Mouse (Mus musculus) c-Kit-positive CD71-negative TER-119-negative erythroid progenitor cells, embryonic 14.5 days (primary cell): ENCODE measurements around the gene Plxna4.

ENCODE experiments used
- DNase-seq: peaks from one replicate; pipeline ENCODE4 v3.0.0-alpha.2; 2013; ENCODE audit warnings: low read depth

The Plxna4 gene

DNA sequence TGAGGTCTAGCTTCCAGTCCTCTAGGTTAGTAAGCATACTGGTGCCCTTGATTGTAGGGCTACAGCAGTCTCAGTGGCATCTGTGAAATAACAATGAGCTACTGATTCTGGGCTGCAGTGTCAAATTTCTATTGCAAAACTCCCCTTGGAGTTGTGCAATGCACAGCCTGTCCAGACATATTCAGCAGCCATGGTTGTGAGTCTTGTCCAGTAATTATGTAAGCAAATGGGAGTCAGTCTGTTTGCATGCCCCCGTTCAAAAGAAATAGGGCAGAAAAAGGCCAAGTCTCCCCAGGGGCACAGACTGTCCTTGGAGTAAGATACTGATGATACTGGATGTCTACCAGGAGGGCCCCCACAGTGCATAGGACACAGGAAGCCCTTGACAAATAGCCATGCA lies 420.3 kb downstream of the Plxna4 start:
- DNase-seq = no peak

DNA sequence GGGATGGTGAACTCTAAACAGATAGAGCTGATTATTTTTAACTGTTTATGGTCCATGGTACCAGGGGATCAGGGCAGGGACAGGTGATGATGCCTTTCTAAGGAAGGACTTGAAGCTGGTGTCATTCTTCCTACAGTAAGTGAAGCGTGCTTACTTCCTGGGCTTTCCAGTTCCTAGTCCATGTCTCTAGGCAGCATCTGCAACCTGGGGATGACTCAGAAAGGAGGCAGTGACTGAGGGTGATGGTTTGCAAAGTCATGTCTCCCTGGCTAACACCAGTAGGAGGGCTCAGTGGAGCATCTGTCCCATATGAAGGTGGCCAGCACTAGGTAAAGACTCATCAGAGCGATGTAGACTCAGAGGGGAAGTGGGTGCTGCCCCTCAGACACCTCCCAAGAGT lies 427.6 kb downstream of the Plxna4 start:
- no peak for DNase-seq

DNA sequence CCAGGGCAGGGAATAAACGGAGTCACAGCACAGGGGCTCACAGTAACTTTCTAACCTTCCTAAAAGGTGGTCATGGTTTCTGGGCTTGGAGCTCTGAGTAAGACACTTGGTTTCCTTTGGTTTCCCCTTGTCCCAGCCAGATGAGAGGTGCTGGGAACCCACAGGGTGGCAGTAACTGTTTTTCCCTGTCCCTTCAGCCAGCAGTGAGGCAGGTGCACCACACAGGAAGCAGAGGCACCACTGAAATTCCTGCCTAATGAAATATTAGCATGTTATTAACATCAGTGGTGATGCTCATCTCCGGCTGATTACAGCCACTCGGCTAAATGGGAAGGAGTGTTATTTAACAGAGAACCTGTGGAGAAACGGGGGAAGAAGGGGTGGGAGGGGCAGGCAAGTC lies 428.1 kb downstream of the Plxna4 start:
- DNase-seq = no peak

DNA sequence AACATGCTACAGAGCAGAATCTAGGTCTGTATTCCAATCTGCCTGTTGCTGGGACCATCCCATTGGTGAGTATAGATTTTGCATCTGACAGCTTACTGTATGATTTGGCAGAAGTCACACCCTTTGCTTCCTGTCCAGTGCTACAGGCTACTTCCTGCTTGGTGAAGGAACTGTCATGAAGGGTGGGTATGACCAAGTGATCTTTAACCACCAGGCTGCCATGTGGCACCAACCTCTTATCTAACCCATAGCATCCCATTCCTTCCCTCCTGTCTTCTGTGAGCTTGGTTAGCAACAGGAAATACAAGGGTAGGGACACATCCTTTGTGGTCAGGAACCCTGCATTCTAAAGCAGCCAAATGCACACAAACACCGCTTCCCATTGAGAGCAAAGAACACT lies 429.6 kb downstream of the Plxna4 start:
- DNase-seq = peak; percentile 10

DNA sequence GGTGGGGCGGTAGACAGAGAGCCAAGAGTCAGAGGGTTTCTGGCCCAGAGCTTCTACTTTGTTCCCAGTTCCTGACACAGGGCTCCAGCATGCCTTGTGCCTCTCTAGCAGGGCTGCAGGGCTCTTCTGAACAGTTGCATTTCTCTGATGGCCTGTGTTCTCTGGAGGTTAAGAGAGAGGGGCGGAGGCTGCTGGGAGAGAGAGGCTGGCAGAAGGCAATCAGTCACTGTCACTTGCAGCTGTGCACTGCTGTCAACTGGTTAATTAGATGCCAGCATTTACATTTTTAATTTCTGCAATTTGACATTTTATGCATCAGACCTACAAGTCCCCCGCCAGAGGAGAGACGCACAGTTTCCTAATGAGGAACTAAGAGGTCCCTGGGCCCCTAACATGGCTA lies 434.8 kb downstream of the Plxna4 start:
- DNase-seq = no peak

DNA sequence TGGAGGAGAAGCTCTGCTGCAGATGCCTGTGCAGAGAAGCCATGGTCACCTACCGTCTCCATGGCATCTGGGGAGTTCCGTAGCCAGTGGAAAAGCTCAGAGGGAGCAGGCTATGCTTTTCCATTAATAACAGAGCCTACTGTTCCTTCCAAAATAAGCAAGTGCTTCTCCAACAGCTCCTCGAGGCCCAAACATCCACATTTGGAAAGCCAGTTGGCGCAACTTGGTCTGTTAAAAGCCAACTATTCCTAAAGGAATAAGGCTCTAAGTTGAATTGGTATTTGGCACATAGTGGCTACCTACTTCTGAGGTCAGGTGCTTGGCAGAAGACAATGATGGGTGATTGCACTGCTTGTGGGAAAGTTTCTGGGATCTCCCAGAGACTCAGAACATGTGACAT lies 437.2 kb downstream of the Plxna4 start:
- no peak for DNase-seq

DNA sequence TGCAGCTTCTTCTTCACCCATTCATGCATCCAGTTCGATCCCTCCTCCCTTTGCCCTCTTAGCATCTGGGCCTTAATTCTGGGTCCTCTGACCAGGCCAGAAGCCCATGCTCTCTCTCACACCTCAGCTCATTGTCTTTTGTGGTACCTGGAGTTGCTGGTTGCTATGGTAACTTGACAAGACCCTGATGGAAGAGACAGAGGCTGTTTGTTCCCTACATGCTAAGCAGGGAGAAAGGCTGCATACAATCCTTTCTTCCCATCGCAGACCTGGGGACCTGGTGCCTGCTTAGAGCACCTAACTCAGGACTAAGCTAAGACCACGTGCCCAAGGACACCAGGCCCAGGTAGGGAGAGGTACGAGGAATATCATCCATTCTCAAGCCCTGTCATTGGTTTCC lies 443.2 kb downstream of the Plxna4 start:
- DNase-seq = no peak

DNA sequence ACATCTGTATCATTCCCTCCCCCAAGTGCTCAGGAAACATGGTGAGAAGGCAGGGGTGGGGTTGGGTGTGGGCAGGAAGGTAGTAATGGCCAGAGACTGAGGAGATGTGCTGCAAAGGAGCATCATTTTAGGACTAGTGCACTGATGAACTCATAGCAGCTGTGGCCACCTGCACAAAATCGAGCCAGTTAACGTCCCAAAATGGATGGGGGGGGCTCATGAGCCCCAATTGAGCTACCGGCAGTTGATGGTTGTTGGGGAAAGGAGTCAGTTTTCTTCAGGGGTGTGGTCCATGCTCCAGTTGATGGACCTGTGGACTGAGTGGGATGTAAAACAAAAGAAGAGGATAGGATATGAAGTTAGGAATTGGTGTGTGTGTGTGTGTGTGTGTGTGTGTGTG lies 448.5 kb downstream of the Plxna4 start:
- no peak for DNase-seq

DNA sequence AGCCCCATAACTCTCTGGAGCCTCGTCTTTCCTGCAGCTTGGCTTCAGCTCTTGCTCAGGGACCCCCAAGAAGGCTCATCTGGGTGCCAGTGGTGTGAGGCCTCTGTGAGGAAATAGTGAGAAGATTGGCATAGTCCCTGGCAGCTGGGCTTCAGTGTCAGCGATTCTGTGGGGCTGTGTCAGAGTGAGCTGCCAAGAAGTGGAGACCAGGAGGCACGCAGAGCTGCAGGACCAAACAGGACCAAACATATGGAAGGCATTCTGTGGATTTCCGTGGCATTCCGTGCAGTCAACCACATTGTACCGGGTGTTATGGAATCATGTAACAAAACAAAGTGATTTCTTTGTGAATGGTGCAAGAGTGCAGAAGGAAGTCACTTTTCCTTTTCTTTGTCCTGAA lies 461.1 kb downstream of the Plxna4 start:
- no peak for DNase-seq

DNA sequence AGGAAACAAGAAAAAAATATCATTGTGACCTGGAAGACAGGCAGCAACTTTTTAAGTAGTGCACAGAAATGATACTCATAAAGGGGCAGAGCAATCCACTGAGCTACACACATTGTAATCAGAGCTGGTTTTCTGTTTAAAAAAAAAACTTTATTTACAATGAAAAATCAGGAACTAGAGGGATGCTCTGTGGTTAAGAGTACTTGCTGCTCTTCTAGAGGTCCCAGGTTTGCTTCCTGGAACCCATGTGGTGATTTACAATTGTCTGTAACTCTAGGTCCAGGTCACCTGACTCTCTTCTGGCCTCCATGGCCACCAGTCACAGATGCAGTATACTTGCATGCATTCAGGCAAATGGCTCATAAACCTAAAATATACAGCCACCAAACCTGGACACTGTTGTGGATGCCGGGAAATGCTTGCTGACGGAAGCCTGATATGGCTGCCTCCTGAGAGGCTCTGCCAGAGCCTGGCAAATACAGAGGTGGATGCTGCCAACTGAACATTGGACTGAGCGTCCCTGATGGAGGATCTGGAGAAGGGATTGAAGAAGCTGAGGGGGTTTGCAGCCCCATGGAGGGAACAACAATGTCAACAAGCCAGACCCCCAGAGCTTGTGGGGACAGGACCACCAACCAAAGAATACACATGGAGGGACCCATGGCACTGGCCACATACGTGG lies 465.3 kb downstream of the Plxna4 start:
- DNase-seq = no peak

DNA sequence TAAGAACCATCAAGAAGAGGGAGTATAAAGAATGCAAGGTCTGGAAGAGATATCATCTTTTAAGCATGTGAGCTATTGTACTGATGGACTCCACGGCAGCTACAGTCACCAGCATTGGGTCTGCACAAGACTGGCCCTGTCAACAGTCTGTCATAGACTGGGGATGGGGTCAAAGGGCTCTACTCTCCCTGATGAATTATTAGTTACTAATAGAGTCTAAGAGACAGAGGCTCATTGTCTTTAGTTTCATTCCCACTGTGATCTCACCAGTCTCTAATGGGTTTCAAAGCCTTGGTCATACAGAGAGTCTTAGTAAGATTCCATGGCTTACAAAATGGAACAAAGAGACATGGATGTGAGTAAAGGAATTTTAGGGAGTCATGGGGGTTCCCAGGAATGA lies 467.1 kb downstream of the Plxna4 start:
- no peak for DNase-seq

DNA sequence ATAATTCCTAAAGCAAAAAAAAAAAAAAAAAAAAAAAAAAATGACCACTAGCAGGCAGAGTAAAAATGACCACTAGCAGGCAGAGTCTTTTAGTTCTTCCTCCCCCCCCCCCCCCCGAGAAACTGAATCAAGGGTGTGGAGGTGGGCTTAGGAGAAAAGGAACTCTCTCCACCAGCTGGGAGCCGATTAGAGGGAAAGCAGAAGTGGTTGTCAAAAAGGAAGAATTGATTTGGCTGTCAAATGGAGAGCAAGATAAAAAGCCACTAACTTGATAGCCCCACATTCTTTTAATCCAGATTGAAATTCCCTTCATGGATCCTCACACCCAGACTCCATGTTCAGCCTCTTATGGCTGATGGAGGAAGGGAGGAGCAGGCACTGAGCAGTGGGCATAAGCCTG lies 478.8 kb downstream of the Plxna4 start:
- no peak for DNase-seq

DNA sequence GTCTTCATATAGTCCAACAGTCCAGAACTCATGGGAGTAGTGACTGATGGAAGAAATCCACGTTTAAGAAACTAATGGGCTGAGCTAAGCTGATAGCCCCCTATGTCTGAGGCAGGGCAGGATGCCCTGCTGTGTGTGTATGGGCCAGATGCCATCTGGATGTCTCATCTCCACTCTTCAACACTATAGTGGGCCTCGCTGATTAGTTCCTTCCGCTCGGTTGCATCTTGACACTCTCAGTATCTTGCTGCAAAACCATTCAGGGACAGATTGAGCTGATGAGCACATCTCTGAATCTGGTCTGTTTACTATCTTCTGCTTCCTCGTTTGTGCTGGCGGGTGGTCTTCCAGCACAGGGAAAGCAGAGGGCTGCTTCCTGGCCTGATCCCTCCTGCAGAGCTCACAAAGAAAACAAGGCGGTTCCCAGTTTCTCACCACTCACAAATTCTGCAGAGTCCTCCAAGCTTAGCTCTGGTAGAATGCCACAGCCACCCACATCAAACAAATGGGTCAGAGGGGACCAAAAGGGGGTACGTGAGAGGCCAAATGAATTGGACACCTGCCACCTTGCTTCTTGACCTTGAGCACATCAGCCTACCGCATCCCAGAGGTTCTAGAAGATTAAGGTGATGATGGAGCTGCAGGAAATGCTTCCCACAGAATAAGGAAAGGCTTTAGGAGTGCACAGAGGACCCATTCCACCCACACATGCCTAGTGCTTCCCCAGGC lies 482.3 kb downstream of the Plxna4 start:
- no peak for DNase-seq
